Mouse (Mus musculus): ENCODE data around the gene Eefsec.

DNA sequence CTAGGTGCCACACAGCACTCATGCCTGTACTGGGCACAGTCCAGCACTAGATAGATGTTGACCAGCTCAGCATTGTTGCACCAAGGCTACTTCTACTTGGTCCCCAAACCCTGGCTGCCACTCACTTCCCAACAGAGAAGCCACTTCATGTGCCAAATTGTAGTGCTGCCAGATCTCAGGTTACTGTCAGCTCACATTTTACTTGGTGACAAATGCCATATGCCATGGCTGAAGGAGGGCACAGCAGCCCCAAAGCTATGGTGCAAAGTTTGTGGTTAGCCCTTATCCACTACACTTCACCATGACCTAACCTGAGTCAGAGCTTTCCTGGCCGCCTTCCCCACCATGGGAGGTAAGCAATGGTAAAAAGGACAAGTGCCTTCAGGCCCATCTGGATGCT lies 99.6 kb downstream of the Eefsec start:
- no peak for TF ChIP-seq GATA1 (IDR thresholded peaks at IDR 0.05; ENCODE audit: low read length)
- TF ChIP-seq TAL1 (IDR thresholded peaks at IDR 0.05; ENCODE audit: low read length): no peak

All from erythroblast, embryonic 14.5 days (primary cell).